Mouse (Mus musculus) brain, embryonic 14.5 days (tissue): ENCODE measurements around the gene Tnik. TPM values are rescaled to one million over a fixed set of nuclear protein-coding genes. Genes with fewer than 3 reads are reported as not detected.

Experiments
- DNase-seq: peaks from one replicate; pipeline ENCODE4 v3.0.0-alpha.2; 2011; ENCODE audit warnings: low read depth
- CTCF ChIP-seq: fragments of 200-500 bp; IDR thresholded peaks from 2 replicates; pipeline ENCODE4 v1.5.1; 2012; ENCODE audit warnings: inconsistent platforms, mild to moderate bottlenecking, moderate library complexity, borderline replicate concordance; ENCODE audit not compliant: insufficient read depth, insufficient read length; ENCODE audit errors: extremely low read depth
- POLR2A ChIP-seq: fragments of 200-500 bp; IDR thresholded peaks from 2 replicates; pipeline ENCODE4 v1.6.1; 2012; ENCODE audit warnings: mild to moderate bottlenecking, inconsistent platforms, borderline replicate concordance; ENCODE audit not compliant: poor library complexity, insufficient read depth, insufficient read length, severe bottlenecking; ENCODE audit errors: extremely low read depth
- polyA plus RNA-seq: library from polyadenylated mRNA; depleted of rRNA; stranded (reverse); fragments of >200 nt; gene quantifications from 2 replicates; pipeline ENCODE4 v1.2.3, GENCODE M21; 2012

The Tnik gene
- polyA plus RNA-seq, 1 experiment = 73.8 TPM

GRCm38 (mm10) chr3:28527231-28527630, 264.2 kb downstream of the Tnik start:
- TF ChIP-seq POLR2A = no peak
- no peak for TF ChIP-seq CTCF
- DNase-seq = no peak

- no peak for TF ChIP-seq POLR2A
- TF ChIP-seq CTCF = no peak
- DNase-seq = no peak
These were observed 266.5 kb downstream of the Tnik start for GRCm38 (mm10) chr3:28529548-28529947.

- TF ChIP-seq CTCF = no peak
- TF ChIP-seq POLR2A = no peak
These were observed 268.4 kb downstream of the Tnik start for GRCm38 (mm10) chr3:28531294-28531956.

GRCm38 (mm10) chr3:28532666-28533065, 269.7 kb downstream of the Tnik start:
- TF ChIP-seq POLR2A (no peak), CTCF (no peak)
- peak; percentile 45 for DNase-seq

More at GRCm38 (mm10) chr3:28531294-28531956, 268.4 kb downstream of the Tnik start:
- peak; percentile 65 for DNase-seq

- DNase-seq = no peak
- no peak for TF ChIP-seq CTCF
- no peak for TF ChIP-seq POLR2A
These were observed 277.1 kb downstream of the Tnik start for GRCm38 (mm10) chr3:28540121-28540520.

GRCm38 (mm10) chr3:28542941-28543340, 279.9 kb downstream of the Tnik start:
- TF ChIP-seq POLR2A (no peak), CTCF (no peak)
- no peak for DNase-seq

- peak; percentile 45; the same call in 1 of the 2 replicates for TF ChIP-seq CTCF
- TF ChIP-seq POLR2A = no peak
- peak; percentile 64 for DNase-seq
These were observed 280.5 kb downstream of the Tnik start for GRCm38 (mm10) chr3:28543380-28543984.

- TF ChIP-seq POLR2A = no peak
- TF ChIP-seq CTCF = no peak
- DNase-seq = peak; percentile 86
These were observed 281.4 kb downstream of the Tnik start for GRCm38 (mm10) chr3:28544345-28544869.

- TF ChIP-seq CTCF = no peak
- TF ChIP-seq POLR2A = no peak
- DNase-seq = no peak
These were observed 285.1 kb downstream of the Tnik start for GRCm38 (mm10) chr3:28547965-28548730.

GRCm38 (mm10) chr3:28549391-28549790, 286.4 kb downstream of the Tnik start:
- TF ChIP-seq CTCF (no peak), POLR2A (no peak)
- DNase-seq = no peak

- TF ChIP-seq CTCF (no peak), POLR2A (no peak)
- DNase-seq = peak; percentile 88
These were observed 287.6 kb downstream of the Tnik start for GRCm38 (mm10) chr3:28550497-28551093.
